Mouse (Mus musculus): ENCODE measurements around the gene Mx1. TPM values are rescaled to one million over a fixed set of nuclear protein-coding genes. Genes with fewer than 3 reads are reported as not detected.

Mx1 gene
- polyA plus RNA-seq, 1 experiment from 2014 or later: not detected

DNA sequence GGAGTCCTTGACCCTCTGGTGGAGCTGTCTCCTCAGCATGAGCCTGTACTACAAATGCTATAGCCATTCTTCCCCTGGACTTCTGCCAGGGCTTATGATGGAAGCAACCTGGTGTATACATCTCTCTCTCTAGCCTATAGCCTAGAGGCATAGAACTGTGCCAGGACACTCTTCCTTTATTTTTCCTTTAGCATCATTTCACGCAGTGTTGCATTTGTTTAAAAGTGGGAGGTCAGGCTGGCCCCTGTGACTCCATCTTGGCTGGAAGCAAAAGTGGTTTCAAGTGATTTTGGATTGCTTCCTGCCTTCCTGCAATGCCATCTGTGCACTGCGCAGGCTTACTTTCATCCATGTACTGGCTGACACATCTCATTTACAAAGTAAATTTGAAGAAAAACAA lies 28.5 kb downstream of the Mx1 start:
- H3K27me3 ChIP-seq (ENCODE audit: control insufficient read depth, insufficient read depth, low read length): no peaks in the 10 kb centered on the region
- no peaks in the 10 kb centered on the region for H3K9me3 ChIP-seq (ENCODE audit: control insufficient read depth, low read length)
- 75% methylated on average over 2 of the region's 2 CpGs for WGBS
- ATAC-seq (ENCODE audit: low read depth): no peak
- no peak overlapping the region for H3K4me2 ChIP-seq (ENCODE audit: low read depth, low read length)
- H3K4me1 ChIP-seq (ENCODE audit: control insufficient read depth, insufficient read depth, low read length): no peaks in the 10 kb centered on the region
- no peaks in the 10 kb centered on the region for H3K36me3 ChIP-seq (ENCODE audit: control insufficient read depth, insufficient read depth, low read length)
- no peak overlapping the region for H3K9ac ChIP-seq (replicated peaks; ENCODE audit: low read depth, low read length)
- H3K27ac ChIP-seq (ENCODE audit: low read depth, low read length): no peak overlapping the region
- H3K4me3 ChIP-seq (ENCODE audit: low read depth, low read length): no peak overlapping the region

- no peak overlapping the region for H3K4me3 ChIP-seq (ENCODE audit: low read depth, low read length)
- H3K4me2 ChIP-seq (ENCODE audit: low read depth, low read length): no peak overlapping the region
- H3K27me3 ChIP-seq (ENCODE audit: control insufficient read depth, insufficient read depth, low read length): no peaks in the 10 kb centered on the region
- 83% methylated on average over 4 of the region's 4 CpGs for WGBS
- H3K36me3 ChIP-seq (ENCODE audit: control insufficient read depth, insufficient read depth, low read length): no peaks in the 10 kb centered on the region
- H3K9me3 ChIP-seq (ENCODE audit: control insufficient read depth, low read length): no peaks in the 10 kb centered on the region
- no peak overlapping the region for H3K27ac ChIP-seq (ENCODE audit: low read depth, low read length)
- no peak overlapping the region for H3K9ac ChIP-seq (replicated peaks; ENCODE audit: low read depth, low read length)
- H3K4me1 ChIP-seq (ENCODE audit: control insufficient read depth, insufficient read depth, low read length): no peaks in the 10 kb centered on the region
- ATAC-seq (ENCODE audit: low read depth): no peak
Measured at GRCm38 (mm10) chr16:97431328-97431727, 31.4 kb downstream of the Mx1 start.

DNA sequence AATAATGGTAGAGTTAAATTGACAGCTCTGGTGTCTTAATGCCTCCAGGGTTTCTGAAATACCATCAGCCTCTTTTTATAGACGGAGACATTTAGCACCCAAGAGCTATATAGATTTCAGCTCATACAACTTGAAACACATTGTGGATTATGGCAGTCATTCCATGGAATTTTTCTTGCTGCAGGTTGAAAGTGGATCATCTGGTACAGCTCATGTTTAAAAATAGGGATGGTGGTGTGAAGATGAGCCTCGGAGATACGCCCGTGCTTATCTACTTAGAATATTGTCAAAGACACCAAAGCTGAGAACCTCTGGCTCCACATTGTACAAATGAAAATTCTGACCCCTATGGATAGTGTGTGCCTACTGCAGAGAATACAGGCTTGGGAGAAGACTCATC lies 32.6 kb downstream of the Mx1 start:
- H3K9ac ChIP-seq (replicated peaks; ENCODE audit: low read depth, low read length): no peak overlapping the region
- WGBS: 95% methylated on average over 4 of the region's 4 CpGs

GRCm38 (mm10) chr16:97428026-97428425 lies 34.7 kb downstream of the Mx1 start:
- WGBS: 95% methylated on average over 3 of the region's 3 CpGs
- H3K9me3 ChIP-seq (ENCODE audit: control insufficient read depth, low read length): no peaks in the 10 kb centered on the region
- H3K4me2 ChIP-seq (ENCODE audit: low read depth, low read length): no peak overlapping the region
- no peak overlapping the region for H3K27ac ChIP-seq (ENCODE audit: low read depth, low read length)
- no peaks in the 10 kb centered on the region for H3K36me3 ChIP-seq (ENCODE audit: control insufficient read depth, insufficient read depth, low read length)
- H3K4me3 ChIP-seq (ENCODE audit: low read depth, low read length): no peak overlapping the region
- ATAC-seq (ENCODE audit: low read depth): no peak
- H3K9ac ChIP-seq (replicated peaks; ENCODE audit: low read depth, low read length): no peak overlapping the region
- no peaks in the 10 kb centered on the region for H3K27me3 ChIP-seq (ENCODE audit: control insufficient read depth, insufficient read depth, low read length)
- no peaks in the 10 kb centered on the region for H3K4me1 ChIP-seq (ENCODE audit: control insufficient read depth, insufficient read depth, low read length)

More for the DNA sequence above, 32.6 kb downstream of the Mx1 start:
- no peak for ATAC-seq (ENCODE audit: low read depth)
- no peaks in the 10 kb centered on the region for H3K9me3 ChIP-seq (ENCODE audit: control insufficient read depth, low read length)
- no peak overlapping the region for H3K27ac ChIP-seq (ENCODE audit: low read depth, low read length)
- H3K27me3 ChIP-seq (ENCODE audit: control insufficient read depth, insufficient read depth, low read length): no peaks in the 10 kb centered on the region
- no peaks in the 10 kb centered on the region for H3K4me1 ChIP-seq (ENCODE audit: control insufficient read depth, insufficient read depth, low read length)
- no peak overlapping the region for H3K4me2 ChIP-seq (ENCODE audit: low read depth, low read length)
- H3K36me3 ChIP-seq (ENCODE audit: control insufficient read depth, insufficient read depth, low read length): no peaks in the 10 kb centered on the region
- no peak overlapping the region for H3K4me3 ChIP-seq (ENCODE audit: low read depth, low read length)

GRCm38 (mm10) chr16:97423627-97424026 lies 39.1 kb downstream of the Mx1 start:
- no peaks in the 10 kb centered on the region for H3K4me1 ChIP-seq (ENCODE audit: control insufficient read depth, insufficient read depth, low read length)
- no peak for ATAC-seq (ENCODE audit: low read depth)
- no peak overlapping the region for H3K4me2 ChIP-seq (ENCODE audit: low read depth, low read length)
- WGBS: 83% methylated on average over 1 of the region's 1 CpGs
- H3K27me3 ChIP-seq (ENCODE audit: control insufficient read depth, insufficient read depth, low read length): no peaks in the 10 kb centered on the region
- no peak overlapping the region for H3K4me3 ChIP-seq (ENCODE audit: low read depth, low read length)
- no peak overlapping the region for H3K27ac ChIP-seq (ENCODE audit: low read depth, low read length)
- H3K36me3 ChIP-seq (ENCODE audit: control insufficient read depth, insufficient read depth, low read length): no peaks in the 10 kb centered on the region
- no peak overlapping the region for H3K9ac ChIP-seq (replicated peaks; ENCODE audit: low read depth, low read length)
- H3K9me3 ChIP-seq (ENCODE audit: control insufficient read depth, low read length): no peaks in the 10 kb centered on the region

DNA sequence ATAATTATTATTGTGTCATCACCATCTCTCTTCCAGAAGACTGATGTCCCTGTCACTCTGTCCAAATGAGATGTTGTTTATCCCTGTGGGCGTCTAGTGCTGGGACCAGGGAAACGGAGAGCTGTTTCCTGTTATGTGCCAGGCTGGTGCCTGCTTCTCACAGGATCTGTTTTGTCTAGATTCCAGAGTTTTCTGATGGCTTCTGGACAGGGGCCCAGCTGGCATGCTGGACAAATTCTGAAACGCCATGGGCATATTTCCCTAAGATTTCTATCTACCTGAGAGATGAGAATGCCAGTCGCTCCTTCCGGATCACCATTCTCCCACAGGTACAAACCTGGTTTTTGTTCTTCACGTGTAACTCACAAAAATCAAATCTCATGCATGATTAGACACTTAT lies 41.0 kb downstream of the Mx1 start:
- Histone ChIP-seq H3K4me3 (ENCODE audit: low read depth, low read length) (no peak overlapping the region), H3K36me3 (ENCODE audit: control insufficient read depth, insufficient read depth, low read length) (no peaks in the 10 kb centered on the region), H3K9ac (replicated peaks; ENCODE audit: low read depth, low read length) (no peak overlapping the region), H3K27ac (ENCODE audit: low read depth, low read length) (no peak overlapping the region), H3K4me2 (ENCODE audit: low read depth, low read length) (no peak overlapping the region), H3K27me3 (ENCODE audit: control insufficient read depth, insufficient read depth, low read length) (no peaks in the 10 kb centered on the region), H3K4me1 (ENCODE audit: control insufficient read depth, insufficient read depth, low read length) (no peaks in the 10 kb centered on the region), H3K9me3 (ENCODE audit: control insufficient read depth, low read length) (no peaks in the 10 kb centered on the region)
- 88% methylated on average over 6 of the region's 6 CpGs for WGBS
- ATAC-seq (ENCODE audit: low read depth): no peak

DNA sequence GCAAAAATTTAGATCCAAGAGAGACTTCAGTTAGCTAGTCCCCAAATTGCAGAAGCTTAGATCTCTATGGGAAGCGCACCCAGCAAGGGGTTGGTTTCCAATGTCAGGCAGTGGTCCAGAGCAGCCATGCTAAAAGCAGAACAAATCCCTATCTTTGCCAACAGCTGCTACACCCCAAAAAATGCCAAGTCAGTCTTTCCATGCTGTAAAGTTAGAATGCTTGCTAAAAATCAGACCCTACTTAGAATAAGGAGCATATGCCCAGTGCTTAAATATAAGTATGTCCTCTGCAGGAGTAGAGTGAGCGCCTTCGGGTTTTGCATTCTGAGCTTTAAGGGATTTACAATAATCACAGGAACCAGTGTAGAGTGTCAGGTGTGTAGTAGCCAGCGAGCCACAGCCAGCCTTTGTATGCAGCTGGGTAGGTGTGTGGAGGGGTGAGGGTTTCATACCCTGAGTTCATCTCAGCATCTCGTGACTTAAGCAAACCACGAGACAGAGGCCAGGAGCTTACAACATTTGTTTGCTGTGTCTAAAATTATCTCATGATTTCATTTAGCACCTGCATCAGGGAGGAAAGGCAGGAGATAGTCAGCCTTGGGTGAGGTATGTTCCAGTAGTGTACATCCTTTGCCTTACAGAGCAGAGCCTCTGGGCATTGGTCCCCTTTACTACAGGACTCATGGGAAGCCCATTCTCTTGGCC lies 43.8 kb downstream of the Mx1 start:
- no peak for ATAC-seq (ENCODE audit: low read depth)
- H3K4me2 ChIP-seq (ENCODE audit: low read depth, low read length): no peak overlapping the region
- 92% methylated on average over 6 of the region's 6 CpGs for WGBS

GRCm38 (mm10) chr16:97417896-97418542 lies 44.7 kb downstream of the Mx1 start:
- H3K4me3 ChIP-seq (ENCODE audit: low read depth, low read length): no peak overlapping the region
- H3K36me3 ChIP-seq (ENCODE audit: control insufficient read depth, insufficient read depth, low read length): no peaks in the 10 kb centered on the region
- H3K27me3 ChIP-seq (ENCODE audit: control insufficient read depth, insufficient read depth, low read length): no peaks in the 10 kb centered on the region
- no peak overlapping the region for H3K4me2 ChIP-seq (ENCODE audit: low read depth, low read length)
- WGBS: 19% methylated on average over 4 of the region's 4 CpGs
- no peak overlapping the region for H3K27ac ChIP-seq (ENCODE audit: low read depth, low read length)
- H3K9ac ChIP-seq (replicated peaks; ENCODE audit: low read depth, low read length): no peak overlapping the region
- peak; percentile 88; the same call in 1 of the 2 replicates for ATAC-seq (ENCODE audit: low read depth)
- no peaks in the 10 kb centered on the region for H3K4me1 ChIP-seq (ENCODE audit: control insufficient read depth, insufficient read depth, low read length)
- no peaks in the 10 kb centered on the region for H3K9me3 ChIP-seq (ENCODE audit: control insufficient read depth, low read length)

More for the DNA sequence above, 43.8 kb downstream of the Mx1 start:
- H3K4me3 ChIP-seq (ENCODE audit: low read depth, low read length): no peak overlapping the region
- no peaks in the 10 kb centered on the region for H3K36me3 ChIP-seq (ENCODE audit: control insufficient read depth, insufficient read depth, low read length)
- no peak overlapping the region for H3K27ac ChIP-seq (ENCODE audit: low read depth, low read length)
- no peak overlapping the region for H3K9ac ChIP-seq (replicated peaks; ENCODE audit: low read depth, low read length)
- H3K27me3 ChIP-seq (ENCODE audit: control insufficient read depth, insufficient read depth, low read length): no peaks in the 10 kb centered on the region
- no peaks in the 10 kb centered on the region for H3K9me3 ChIP-seq (ENCODE audit: control insufficient read depth, low read length)
- no peaks in the 10 kb centered on the region for H3K4me1 ChIP-seq (ENCODE audit: control insufficient read depth, insufficient read depth, low read length)

DNA sequence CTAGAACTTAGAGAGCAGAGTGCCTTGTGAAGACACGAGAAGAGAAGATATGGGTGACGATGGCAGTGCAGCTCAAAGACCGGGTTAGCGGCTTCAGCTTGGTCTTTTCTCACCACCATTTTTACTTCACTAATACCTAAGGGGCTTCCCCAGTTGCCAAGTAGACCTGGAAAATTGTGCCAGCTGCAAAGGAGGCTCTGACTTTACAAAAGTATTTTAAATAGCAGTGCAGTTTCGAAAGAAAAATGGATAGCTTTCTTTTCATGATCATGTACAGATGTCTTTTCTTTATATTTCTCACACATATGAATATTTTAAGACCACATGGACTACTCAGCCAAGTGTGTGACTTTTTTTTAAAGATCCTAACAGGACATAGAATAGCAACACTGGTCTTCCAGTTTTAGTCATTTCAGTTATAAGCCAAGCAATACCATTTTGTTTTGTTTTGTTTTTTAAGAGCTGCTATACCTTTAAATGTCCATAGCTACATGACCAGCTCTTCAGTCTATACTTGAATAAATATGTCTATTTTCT lies 57.2 kb downstream of the Mx1 start:
- no peaks in the 10 kb centered on the region for H3K27me3 ChIP-seq (ENCODE audit: control insufficient read depth, insufficient read depth, low read length)

More for the DNA sequence above, 57.2 kb downstream of the Mx1 start:
- Histone ChIP-seq H3K36me3 (ENCODE audit: control insufficient read depth, insufficient read depth, low read length) (no peaks in the 10 kb centered on the region), H3K9me3 (ENCODE audit: control insufficient read depth, low read length) (no peaks in the 10 kb centered on the region), H3K27ac (ENCODE audit: low read depth, low read length) (no peak overlapping the region), H3K9ac (replicated peaks; ENCODE audit: low read depth, low read length) (no peak overlapping the region), H3K4me1 (ENCODE audit: control insufficient read depth, insufficient read depth, low read length) (no peaks in the 10 kb centered on the region), H3K4me3 (ENCODE audit: low read depth, low read length) (no peak overlapping the region), H3K4me2 (ENCODE audit: low read depth, low read length) (no peak overlapping the region)
- no peak for ATAC-seq (ENCODE audit: low read depth)
- 94% methylated on average over 5 of the region's 5 CpGs for WGBS
